Mouse (Mus musculus): ENCODE results near the gene Radil. TPM values are rescaled to one million over a fixed set of nuclear protein-coding genes. Genes with fewer than 3 reads are reported as not detected.

The Radil gene
- polyA plus RNA-seq, 1 experiment from 2014 or later: 5.1 TPM

DNA sequence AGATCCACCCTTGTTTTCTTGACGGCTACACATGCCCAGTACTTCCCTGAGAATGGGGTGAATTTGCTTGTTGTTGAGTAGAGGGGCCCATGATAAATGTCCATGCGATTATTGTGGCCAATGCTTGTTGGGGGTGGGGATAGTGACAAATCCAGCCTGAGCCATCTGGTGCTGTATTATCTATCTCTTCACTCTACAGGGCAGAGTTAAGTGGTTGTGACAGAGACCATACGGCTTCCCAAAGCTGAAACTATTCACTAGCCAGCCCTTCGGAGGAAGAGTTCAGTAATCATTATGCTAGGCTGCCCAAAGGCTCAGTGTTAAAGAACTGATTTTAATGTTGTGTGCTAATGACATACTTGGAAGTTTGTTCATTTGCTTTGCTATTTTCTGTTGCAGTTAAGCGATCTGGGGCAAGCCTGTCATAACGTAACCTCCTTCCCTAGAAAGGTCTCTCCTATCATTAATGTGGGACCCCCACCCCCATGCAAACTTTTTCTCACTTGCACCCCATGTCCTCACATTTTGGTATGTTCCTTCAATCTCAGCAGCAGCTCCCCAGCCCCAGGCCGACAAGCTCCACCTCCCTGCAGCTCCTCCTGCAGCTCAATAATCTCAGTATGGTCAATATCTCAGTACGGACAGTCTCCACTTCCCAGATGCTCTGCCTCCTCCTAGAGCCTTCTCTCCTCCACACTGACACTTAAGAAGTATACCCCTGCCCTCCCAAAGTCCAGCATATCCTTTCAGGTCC, 26.0 kb downstream of the Radil start:
- Histone ChIP-seq H3K27me3 (replicated peaks; ENCODE audit: low read depth, poor library complexity, severe bottlenecking) (peaks cover 30% of the 10 kb centered on the region), H3K27ac (replicated peaks) (no peak overlapping the region), H3K36me3 (replicated peaks) (no peaks in the 10 kb centered on the region), H3K9me3 (no peaks in the 10 kb centered on the region), H3K4me3 (no peak overlapping the region), H3K4me1 (peaks cover 6% of the 10 kb centered on the region; the same call in 1 of the 2 replicates)
- DNase-seq (ENCODE audit: low spot score): no peak
- WGBS: 80% methylated on average over 8 of the region's 8 CpGs

DNA sequence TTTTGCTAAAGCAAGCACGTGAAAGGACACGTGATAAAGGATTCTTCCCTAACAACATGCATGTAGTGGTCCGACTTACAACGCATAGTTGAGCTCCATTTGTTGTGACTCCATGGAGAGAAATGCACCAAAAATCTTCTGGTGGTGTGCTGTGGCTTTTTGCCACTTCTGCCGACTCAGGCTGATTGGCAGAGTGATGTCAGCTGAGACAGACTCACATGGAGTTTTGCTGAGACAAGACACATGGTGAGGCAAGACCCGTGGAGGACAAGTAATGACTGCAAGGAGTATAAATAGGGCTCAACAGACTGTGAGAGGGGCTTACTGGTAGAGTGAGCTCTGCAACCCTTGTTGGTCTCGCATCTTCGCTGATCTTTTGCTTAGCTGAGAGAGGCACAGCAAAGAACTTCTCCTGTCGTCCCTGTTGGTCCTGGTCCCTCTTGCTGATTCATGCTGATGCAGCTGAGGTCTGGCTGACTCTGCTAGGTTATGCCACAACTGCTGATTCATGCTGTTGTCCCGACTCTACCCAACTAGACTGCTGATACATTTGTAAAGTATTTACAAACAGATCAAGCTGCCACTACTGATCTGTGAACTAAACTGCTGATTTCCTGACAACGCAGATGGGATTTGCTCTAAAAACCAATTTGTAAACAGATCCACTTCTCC, 29.6 kb downstream of the Radil start:
- Histone ChIP-seq H3K27me3 (replicated peaks; ENCODE audit: low read depth, poor library complexity, severe bottlenecking) (peaks cover 4% of the 10 kb centered on the region; the same call in 1 of the 2 replicates), H3K9me3 (no peaks in the 10 kb centered on the region), H3K36me3 (replicated peaks) (no peaks in the 10 kb centered on the region), H3K4me3 (no peak overlapping the region), H3K4me1 (peaks cover 6% of the 10 kb centered on the region; the same call in 1 of the 2 replicates), H3K27ac (replicated peaks) (no peak overlapping the region)
- 90% methylated on average over 11 of the region's 11 CpGs for WGBS
- DNase-seq (ENCODE audit: low spot score): no peak

DNA sequence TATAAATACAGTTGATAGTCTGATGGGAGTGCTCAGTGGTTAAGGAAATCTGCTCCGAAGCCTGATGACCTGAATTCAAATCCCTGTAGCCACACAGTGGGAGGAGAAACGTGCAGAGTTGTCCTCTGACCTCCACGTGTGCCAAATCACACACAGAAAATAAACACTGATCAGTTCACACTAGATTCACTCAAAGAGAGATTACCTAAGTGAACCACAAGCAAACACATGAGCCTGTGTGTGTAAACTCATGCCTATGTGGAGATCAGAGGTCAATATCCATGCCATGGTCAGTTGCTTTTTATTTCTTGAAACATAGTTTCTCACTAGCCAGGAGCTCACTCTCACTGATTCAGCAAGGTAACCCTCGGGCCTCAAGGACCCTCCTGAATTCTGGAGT, 30.5 kb downstream of the Radil start:
- Histone ChIP-seq H3K27me3 (replicated peaks; ENCODE audit: low read depth, poor library complexity, severe bottlenecking) (peaks cover 2% of the 10 kb centered on the region; the same call in 1 of the 2 replicates), H3K27ac (replicated peaks) (no peak overlapping the region), H3K36me3 (replicated peaks) (no peaks in the 10 kb centered on the region), H3K4me1 (peaks cover 4% of the 10 kb centered on the region; the same call in 1 of the 2 replicates), H3K9me3 (no peaks in the 10 kb centered on the region), H3K4me3 (no peak overlapping the region)
- no peak for DNase-seq (ENCODE audit: low spot score)
- 80% methylated on average over 4 of the region's 4 CpGs for WGBS

DNA sequence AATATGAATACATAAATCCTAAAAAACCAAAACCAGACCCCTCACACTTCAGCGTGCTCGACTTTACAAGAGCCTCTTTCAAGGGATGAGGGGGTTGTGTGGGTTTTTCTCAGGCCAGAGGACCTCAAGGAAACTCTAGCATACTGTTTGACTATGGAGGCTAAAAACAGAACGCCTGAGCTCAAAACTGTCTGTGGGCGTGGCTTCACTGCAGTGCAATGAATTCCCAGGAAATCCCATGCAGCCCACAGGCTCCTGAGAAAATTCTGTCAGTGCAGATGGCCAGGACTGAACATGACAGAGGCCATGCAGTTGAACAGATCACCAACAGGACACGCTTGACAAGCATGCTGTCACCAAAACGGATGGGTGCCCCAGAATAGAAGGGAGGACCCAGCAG, 31.9 kb downstream of the Radil start:
- DNase-seq (ENCODE audit: low spot score): no peak
- WGBS: 67% methylated on average over 6 of the region's 6 CpGs

DNA sequence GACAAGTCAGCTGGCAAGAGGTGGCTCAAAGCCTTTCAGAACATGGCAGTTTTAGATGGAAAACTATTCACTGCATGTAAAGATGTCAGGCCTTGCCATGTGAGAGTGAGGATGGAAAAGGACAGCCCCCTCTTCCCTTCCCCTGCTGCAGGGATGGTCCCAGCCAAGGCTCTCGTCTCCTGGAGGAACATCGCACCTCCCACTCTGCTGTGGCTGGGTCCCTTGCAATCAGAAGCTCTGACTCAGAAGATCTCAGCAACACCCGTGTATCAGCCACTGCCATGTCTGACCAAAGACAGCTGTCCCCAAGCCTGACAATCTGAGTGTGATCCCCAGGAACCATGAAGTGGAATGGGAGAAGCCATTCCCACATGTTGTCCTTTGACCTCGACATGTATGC, 38.8 kb downstream of the Radil start:
- Histone ChIP-seq H3K4me3 (no peak overlapping the region), H3K36me3 (replicated peaks) (no peaks in the 10 kb centered on the region), H3K9me3 (no peaks in the 10 kb centered on the region), H3K27ac (replicated peaks) (no peak overlapping the region), H3K27me3 (replicated peaks; ENCODE audit: low read depth, poor library complexity, severe bottlenecking) (peaks cover 21% of the 10 kb centered on the region; the same call in 1 of the 2 replicates), H3K4me1 (peaks cover 18% of the 10 kb centered on the region)
- no peak for DNase-seq (ENCODE audit: low spot score)
- 87% methylated on average over 4 of the region's 4 CpGs for WGBS

More for the DNA sequence above, 31.9 kb downstream of the Radil start:
- H3K4me3 ChIP-seq: no peak overlapping the region
- H3K4me1 ChIP-seq: peaks cover 3% of the 10 kb centered on the region; the same call in 1 of the 2 replicates
- no peaks in the 10 kb centered on the region for H3K9me3 ChIP-seq
- no peaks in the 10 kb centered on the region for H3K27me3 ChIP-seq (replicated peaks; ENCODE audit: low read depth, poor library complexity, severe bottlenecking)
- H3K36me3 ChIP-seq (replicated peaks): no peaks in the 10 kb centered on the region
- no peak overlapping the region for H3K27ac ChIP-seq (replicated peaks)

DNA sequence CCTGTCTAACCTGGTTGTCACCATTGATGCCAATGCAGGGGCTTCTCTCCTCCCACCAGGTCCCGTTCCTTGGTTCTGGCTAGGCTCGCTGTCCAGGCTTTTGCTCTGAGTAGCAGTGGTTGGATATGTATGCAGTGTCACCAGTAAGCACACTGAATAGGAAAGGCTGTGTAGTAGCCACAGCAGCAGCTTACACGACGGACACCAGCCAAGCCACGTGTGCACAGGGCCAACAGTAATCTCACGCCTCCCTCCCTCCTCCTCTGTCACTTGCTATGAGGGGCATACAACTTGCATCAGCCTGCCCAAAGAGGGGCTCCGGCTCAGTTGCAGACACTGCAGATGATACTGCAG, 40.9 kb downstream of the Radil start:
- H3K4me3 ChIP-seq: no peak overlapping the region
- 0 out of 2 replicates have a peak overlapping the region, but pooled peaks have one; percentile 76 for H3K27ac ChIP-seq (replicated peaks)
- H3K36me3 ChIP-seq (replicated peaks): no peaks in the 10 kb centered on the region
- peaks cover 24% of the 10 kb centered on the region; the same call in 1 of the 2 replicates for H3K27me3 ChIP-seq (replicated peaks; ENCODE audit: low read depth, poor library complexity, severe bottlenecking)
- no peaks in the 10 kb centered on the region for H3K9me3 ChIP-seq
- no peak for DNase-seq (ENCODE audit: low spot score)
- H3K4me1 ChIP-seq: peaks cover 20% of the 10 kb centered on the region
- 56% methylated on average over 7 of the region's 7 CpGs for WGBS

DNA sequence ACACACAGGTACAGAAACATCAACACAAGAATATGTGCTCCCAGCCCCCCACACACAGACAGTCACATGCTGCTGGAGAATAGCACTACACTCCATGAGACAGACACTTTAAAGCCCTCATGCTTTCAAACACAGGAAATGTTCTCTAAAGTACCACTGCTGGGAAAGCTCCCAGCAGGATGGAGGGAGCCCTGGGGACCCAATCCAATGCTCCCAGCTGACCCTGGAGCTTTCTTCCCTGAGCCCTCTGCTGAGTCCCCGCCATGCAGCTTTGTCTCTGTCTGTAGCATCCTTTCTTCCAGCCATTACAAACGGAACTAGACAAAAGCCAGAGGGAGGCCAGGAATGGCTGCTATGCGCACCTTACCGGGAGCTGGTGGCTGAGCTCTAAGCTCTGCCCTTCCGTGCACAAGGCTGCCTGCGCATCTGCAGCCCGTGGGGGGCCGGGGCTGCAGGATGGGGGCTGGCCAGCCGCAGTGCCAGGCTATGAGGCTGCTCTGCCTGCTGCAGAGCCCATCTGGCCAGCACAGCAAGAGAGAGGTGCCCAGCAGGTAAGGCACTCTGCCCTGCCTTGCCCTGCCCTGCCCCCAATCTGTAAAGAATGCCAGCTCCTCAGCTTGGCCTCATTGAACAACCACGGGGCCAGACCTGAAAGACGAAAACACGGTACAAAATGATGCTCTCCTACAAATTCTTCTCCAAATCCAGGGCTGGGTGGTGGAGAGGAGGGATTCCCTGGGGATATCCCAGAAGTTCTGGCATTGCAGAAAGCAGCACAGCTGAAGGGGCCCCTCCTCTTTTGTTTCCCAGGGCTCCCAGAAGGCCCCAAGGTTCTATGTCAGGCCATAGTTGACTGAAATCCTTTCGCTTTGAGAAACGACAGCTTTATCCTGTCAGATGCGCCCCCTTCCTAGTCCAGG, 41.5 kb downstream of the Radil start:
- H3K27me3 ChIP-seq (replicated peaks; ENCODE audit: low read depth, poor library complexity, severe bottlenecking): peaks cover 24% of the 10 kb centered on the region; the same call in 1 of the 2 replicates
- H3K27ac ChIP-seq (replicated peaks): peak overlapping the region; percentile 76
- no peaks in the 10 kb centered on the region for H3K9me3 ChIP-seq
- H3K36me3 ChIP-seq (replicated peaks): no peaks in the 10 kb centered on the region
- 15% methylated on average over 15 of the region's 15 CpGs for WGBS
- peak overlapping the region; percentile 37 for H3K4me3 ChIP-seq
- peaks cover 20% of the 10 kb centered on the region for H3K4me1 ChIP-seq
- no peak for DNase-seq (ENCODE audit: low spot score)

DNA sequence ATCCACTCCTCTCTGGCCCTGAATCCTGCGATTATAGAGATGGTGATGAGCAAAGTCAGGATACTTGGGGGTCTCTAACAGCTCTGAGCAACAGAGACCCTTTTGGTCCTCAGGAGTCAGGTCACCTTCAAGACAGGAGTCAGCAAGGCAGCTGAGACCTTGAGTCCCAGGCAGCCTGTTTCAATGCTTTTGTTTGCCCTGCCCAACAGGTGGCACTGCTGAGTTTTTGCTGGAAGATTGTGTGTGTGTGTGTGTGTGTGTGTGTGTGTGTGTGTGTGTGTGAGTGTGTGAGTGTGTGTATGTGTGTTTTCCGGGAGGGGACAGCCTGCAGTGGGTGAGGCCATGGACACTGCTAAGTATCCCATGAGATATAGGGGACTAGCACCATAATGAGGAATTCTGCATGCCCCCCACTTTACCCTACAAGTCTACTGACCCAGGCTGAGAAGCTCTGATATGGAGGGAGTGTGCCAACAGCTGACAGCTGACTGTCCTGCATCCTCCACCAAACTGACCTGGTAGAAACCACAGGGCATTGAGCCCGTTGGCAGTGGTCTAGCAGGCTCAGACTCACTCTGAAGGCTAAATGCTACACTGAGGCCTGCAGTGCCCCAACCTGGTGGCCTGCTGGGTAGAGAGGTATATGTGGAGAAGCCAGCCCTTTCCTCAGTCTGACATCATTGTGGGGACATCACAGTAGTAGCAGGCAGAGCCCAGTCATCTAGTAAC, 45.0 kb downstream of the Radil start:
- H3K27ac ChIP-seq (replicated peaks): no peak overlapping the region
- H3K9me3 ChIP-seq: no peaks in the 10 kb centered on the region
- H3K4me1 ChIP-seq: peaks cover 30% of the 10 kb centered on the region
- peaks cover 24% of the 10 kb centered on the region; the same call in 1 of the 2 replicates for H3K27me3 ChIP-seq (replicated peaks; ENCODE audit: low read depth, poor library complexity, severe bottlenecking)
- no peaks in the 10 kb centered on the region for H3K36me3 ChIP-seq (replicated peaks)
- WGBS: 74% methylated on average over 3 of the region's 3 CpGs
- H3K4me3 ChIP-seq: no peak overlapping the region
- DNase-seq (ENCODE audit: low spot score): no peak

DNA sequence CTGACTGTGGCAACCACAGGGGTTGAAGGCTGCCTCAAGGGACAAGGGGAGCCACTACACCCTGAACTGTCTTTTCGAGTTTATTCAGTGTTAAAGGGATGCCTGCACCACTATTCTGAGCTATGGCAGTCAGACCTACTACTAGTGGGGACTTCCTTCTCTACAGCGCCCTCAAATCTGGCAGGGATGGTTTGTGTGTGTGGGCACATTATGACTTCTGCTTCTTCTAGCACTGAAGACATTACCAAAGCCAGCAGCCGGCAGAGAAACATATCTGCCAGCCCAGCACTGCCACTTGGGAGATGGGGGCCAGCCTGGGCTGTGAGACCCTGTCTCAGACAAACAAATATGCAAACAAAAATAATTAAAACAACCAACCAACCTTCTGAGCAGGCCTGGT, 46.7 kb downstream of the Radil start:
- no peak for DNase-seq (ENCODE audit: low spot score)
- H3K4me1 ChIP-seq: peaks cover 32% of the 10 kb centered on the region
- WGBS: 78% methylated on average over 3 of the region's 3 CpGs
- H3K27ac ChIP-seq (replicated peaks): no peak overlapping the region
- H3K36me3 ChIP-seq (replicated peaks): no peaks in the 10 kb centered on the region
- H3K4me3 ChIP-seq: no peak overlapping the region
- 0 out of 2 replicates have a peak, but pooled peaks cover 13% of the 10 kb centered on the region for H3K27me3 ChIP-seq (replicated peaks; ENCODE audit: low read depth, poor library complexity, severe bottlenecking)
- H3K9me3 ChIP-seq: no peaks in the 10 kb centered on the region

DNA sequence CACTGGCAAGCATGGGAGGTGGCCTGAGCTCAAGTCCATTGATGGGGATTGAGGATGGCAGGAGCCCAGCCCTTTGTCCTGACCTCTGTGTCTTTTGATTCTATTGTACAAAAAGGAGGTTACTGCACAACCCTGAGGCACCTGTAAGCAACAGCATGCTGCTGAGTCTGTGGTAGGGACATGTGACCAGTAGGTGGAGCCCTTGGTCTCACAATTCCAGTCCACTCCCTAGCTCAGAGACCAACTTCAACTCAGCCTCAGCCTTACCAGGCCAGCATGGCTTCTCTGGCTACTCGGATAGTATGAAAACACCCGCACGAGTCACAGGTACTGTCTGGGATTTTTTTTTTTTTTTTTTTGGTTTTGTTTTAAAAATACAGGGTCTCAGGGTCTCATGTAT, 48.5 kb downstream of the Radil start:
- no peaks in the 10 kb centered on the region for H3K9me3 ChIP-seq
- no peaks in the 10 kb centered on the region for H3K36me3 ChIP-seq (replicated peaks)
- 0 out of 2 replicates have a peak overlapping the region, but pooled peaks have one; percentile 3 for H3K4me3 ChIP-seq
- 10% methylated on average over 3 of the region's 3 CpGs for WGBS
- peak; percentile 81 for DNase-seq (ENCODE audit: low spot score)
- H3K27ac ChIP-seq (replicated peaks): no peak overlapping the region
- H3K27me3 ChIP-seq (replicated peaks; ENCODE audit: low read depth, poor library complexity, severe bottlenecking): 0 out of 2 replicates have a peak, but pooled peaks cover 6% of the 10 kb centered on the region
- H3K4me1 ChIP-seq: peaks cover 26% of the 10 kb centered on the region

DNA sequence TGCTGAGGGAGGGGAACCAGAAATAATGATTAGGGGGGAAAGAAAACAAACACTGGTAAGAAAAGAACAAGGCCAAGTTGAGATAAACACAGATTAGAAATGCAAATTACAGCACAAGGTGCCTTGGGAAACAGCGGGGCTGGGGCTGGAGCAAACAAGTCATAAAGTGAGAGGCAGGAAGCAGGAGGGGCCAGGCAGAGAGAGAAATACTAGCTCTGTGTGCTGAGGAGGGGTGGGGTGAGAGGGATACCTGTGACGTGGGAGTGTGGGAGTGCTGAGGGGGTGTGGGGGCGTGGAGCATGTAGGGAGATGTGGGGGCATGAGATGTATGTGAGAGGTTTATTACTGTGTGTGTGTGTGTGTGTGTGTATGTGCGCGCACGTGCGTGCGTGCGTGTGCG, 50.0 kb downstream of the Radil start:
- H3K27ac ChIP-seq (replicated peaks): no peak overlapping the region

More for the DNA sequence above, 50.0 kb downstream of the Radil start:
- Histone ChIP-seq H3K9me3 (no peaks in the 10 kb centered on the region), H3K36me3 (replicated peaks) (no peaks in the 10 kb centered on the region), H3K4me1 (peaks cover 23% of the 10 kb centered on the region), H3K4me3 (no peak overlapping the region), H3K27me3 (replicated peaks; ENCODE audit: low read depth, poor library complexity, severe bottlenecking) (no peaks in the 10 kb centered on the region)
- whole genome bisulfite sequencing: 81% methylated on average over 10 of the region's 10 CpGs
- no peak for DNase-seq (ENCODE audit: low spot score)
